Mouse (Mus musculus) limb, embryonic 12.5 days (tissue): ENCODE data around the gene Olfr676. TPM values are rescaled to one million over a fixed set of nuclear protein-coding genes. Genes with fewer than 3 reads are reported as not detected.
"Not testable (repeated sequence)": the region's sequence is repeated elsewhere in the genome, so short reads cannot be mapped to it uniquely, and the experiment has no call there.

Experiments used
- ATAC-seq: fragments of 200-750 bp; cut with Nextera tagmentation; 2 replicates; pipeline ENCODE4 v1.8.0; 2017; ENCODE audit warnings: low read depth, moderate TSS enrichment; ENCODE audit not compliant: insufficient number of reproducible peaks, insufficient read depth, low FRiP score, low TSS enrichment
- H3K27ac ChIP-seq: fragments of 300-500 bp; sonication (generic); 2 replicates; pipeline ENCODE4 v1.5.1; 2016; ENCODE audit warnings: mild to moderate bottlenecking, moderate library complexity
- H3K27me3 ChIP-seq: fragments of 300-500 bp; sonication (generic); 2 replicates; pipeline ENCODE4 v1.6.1; 2016; ENCODE audit warnings: mild to moderate bottlenecking, moderate library complexity
- H3K36me3 ChIP-seq: fragments of 300-500 bp; sonication (generic); 2 replicates; pipeline ENCODE4 v1.6.1; 2016; ENCODE audit warnings: mild to moderate bottlenecking, moderate library complexity
- H3K4me1 ChIP-seq: fragments of 300-500 bp; sonication (generic); replicated peaks from 2 replicates; pipeline ENCODE4 v1.6.1; 2016
- H3K4me2 ChIP-seq: fragments of 300-500 bp; sonication (generic); 2 replicates; pipeline ENCODE4 v1.6.1; 2016; ENCODE audit warnings: mild to moderate bottlenecking, moderate library complexity
- H3K4me3 ChIP-seq: fragments of 300-500 bp; sonication (generic); replicated peaks from 2 replicates; pipeline ENCODE4 v1.5.1; 2016; ENCODE audit warnings: mild to moderate bottlenecking
- H3K9ac ChIP-seq: fragments of 300-500 bp; sonication (generic); replicated peaks from 2 replicates; pipeline ENCODE4 v1.6.1; 2016; ENCODE audit warnings: mild to moderate bottlenecking, moderate library complexity
- H3K9me3 ChIP-seq: fragments of 300-500 bp; sonication (generic); 2 replicates; pipeline ENCODE4 v1.6.1; 2016; ENCODE audit warnings: mild to moderate bottlenecking, moderate library complexity
- WGBS: fragments of 180-500 bp; shearing (Covaris S2); methylation state at CpG from one replicate; pipeline ENCODE4 v1.1.7; 2016; 5-methylcytosine and 5-hydroxymethylcytosine counted together
- polyA plus RNA-seq: library from polyadenylated mRNA; unstranded; fragments of >200 nt; fragmentation: Nextera tagmentation; extraction: Ambion mirVana; gene quantifications from 2 replicates; pipeline ENCODE4 v1.2.1, GENCODE M21; 2016

The Olfr676 gene
- polyA plus RNA-seq, result not detected in 2 replicates

- H3K9me3 ChIP-seq, result no peaks in the 10 kb centered on the region
- no peaks in the 10 kb centered on the region for H3K27me3 ChIP-seq
- H3K9ac ChIP-seq, result no peak within 1 kb of the TSS
- H3K4me1 ChIP-seq, result no peaks in the 10 kb centered on the region
- H3K27ac ChIP-seq, result no peak within 1 kb of the TSS
- no peak within 1 kb of the TSS for H3K4me2 ChIP-seq
- ATAC-seq, result no peak
- no peak within 1 kb of the TSS for H3K4me3 ChIP-seq
- H3K36me3 ChIP-seq, result no peaks in the 10 kb centered on the region
Measured at GRCm38 (mm10) chr7:105032398-105032797, at the start of gene Olfr676. Gene Olfr676 (plus strand): TSS chr7:105032698.

GRCm38 (mm10) chr7:105001929-105002328, 30.6 kb upstream of the Olfr676 start, which contains the start of gene Olfr672:
Gene Olfr672 (minus strand): TSS chr7:105002029.
- H3K9me3 ChIP-seq, result no peaks in the 10 kb centered on the region
- no peak within 1 kb of the TSS for H3K9ac ChIP-seq
- no peaks in the 10 kb centered on the region for H3K36me3 ChIP-seq
- H3K4me1 ChIP-seq, result no peaks in the 10 kb centered on the region
- no peak within 1 kb of the TSS for H3K4me3 ChIP-seq
- no peaks in the 10 kb centered on the region for H3K27me3 ChIP-seq
- ATAC-seq, result no peak
- H3K4me2 ChIP-seq, result no peak within 1 kb of the TSS
- no peak within 1 kb of the TSS for H3K27ac ChIP-seq

DNA sequence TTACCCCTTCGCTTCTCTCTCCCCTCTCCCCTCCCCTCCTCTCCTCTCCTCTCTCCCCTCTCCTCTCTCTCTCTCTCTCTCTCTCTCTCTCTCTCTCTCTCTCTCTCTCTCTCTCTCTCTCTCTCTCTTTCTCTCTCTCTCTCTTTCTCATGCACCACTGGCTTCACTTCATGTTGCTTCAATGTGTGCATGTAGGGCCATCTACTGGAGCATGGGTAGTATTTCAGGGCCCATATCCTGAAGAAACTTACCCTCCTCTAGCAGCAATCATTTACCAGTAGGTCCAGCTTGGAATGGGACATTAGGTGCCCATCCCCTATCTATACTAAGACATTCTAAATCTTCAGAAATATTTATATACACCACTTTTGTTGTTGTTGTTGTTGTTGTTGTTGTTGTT, 10.0 kb upstream of the Olfr676 start:
- H3K4me2 ChIP-seq, result no peak overlapping the region
- WGBS, result 50% methylated on average over 1 of the region's 1 CpGs
- no peaks in the 10 kb centered on the region for H3K9me3 ChIP-seq
- H3K27ac ChIP-seq, result no peak overlapping the region
- no peak overlapping the region for H3K9ac ChIP-seq
- H3K27me3 ChIP-seq, result no peaks in the 10 kb centered on the region
- no peak for ATAC-seq
- H3K4me3 ChIP-seq, result no peak overlapping the region
- H3K36me3 ChIP-seq, result no peaks in the 10 kb centered on the region
- no peaks in the 10 kb centered on the region for H3K4me1 ChIP-seq

DNA sequence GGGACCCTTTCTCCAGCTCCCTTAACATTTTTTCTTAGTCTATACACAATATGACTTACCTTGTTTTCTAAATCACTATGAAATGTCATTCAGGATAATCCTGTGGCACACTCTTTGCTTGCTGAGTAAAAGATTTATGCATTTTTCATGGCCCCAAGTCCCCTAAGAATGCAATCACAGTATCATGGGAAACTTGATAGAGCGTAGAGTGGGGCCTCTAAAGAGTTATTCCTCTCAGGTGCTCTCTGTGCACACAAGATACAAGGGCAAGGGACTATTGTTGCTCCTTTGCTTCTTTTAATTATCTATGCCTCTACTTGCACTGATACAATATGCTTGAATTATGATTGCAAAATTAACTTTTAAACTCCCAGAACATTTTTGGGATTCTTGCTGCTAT, 4.1 kb upstream of the Olfr676 start, which contains the start of gene Olfr675:
Gene Olfr675 (minus strand): TSS at position 101 of the 400 bp plus-strand sequence.
- no peaks in the 10 kb centered on the region for H3K36me3 ChIP-seq
- no peak within 1 kb of the TSS for H3K9ac ChIP-seq
- H3K9me3 ChIP-seq, result no peaks in the 10 kb centered on the region
- H3K4me2 ChIP-seq, result no peak within 1 kb of the TSS
- no peaks in the 10 kb centered on the region for H3K27me3 ChIP-seq
- WGBS, result 79% methylated on average over 1 of the region's 1 CpGs
- H3K27ac ChIP-seq, result no peak within 1 kb of the TSS
- H3K4me3 ChIP-seq, result no peak within 1 kb of the TSS
- no peak for ATAC-seq
- H3K4me1 ChIP-seq, result no peaks in the 10 kb centered on the region

GRCm38 (mm10) chr7:105033836-105034235, 1.3 kb downstream of the Olfr676 start:
- not testable (repeated sequence) for H3K9ac ChIP-seq, H3K27ac ChIP-seq, H3K4me1 ChIP-seq, ATAC-seq, H3K4me2 ChIP-seq, H3K36me3 ChIP-seq, H3K27me3 ChIP-seq, H3K4me3 ChIP-seq, H3K9me3 ChIP-seq
- 57% methylated on average over 5 of the region's 5 CpGs for WGBS

DNA sequence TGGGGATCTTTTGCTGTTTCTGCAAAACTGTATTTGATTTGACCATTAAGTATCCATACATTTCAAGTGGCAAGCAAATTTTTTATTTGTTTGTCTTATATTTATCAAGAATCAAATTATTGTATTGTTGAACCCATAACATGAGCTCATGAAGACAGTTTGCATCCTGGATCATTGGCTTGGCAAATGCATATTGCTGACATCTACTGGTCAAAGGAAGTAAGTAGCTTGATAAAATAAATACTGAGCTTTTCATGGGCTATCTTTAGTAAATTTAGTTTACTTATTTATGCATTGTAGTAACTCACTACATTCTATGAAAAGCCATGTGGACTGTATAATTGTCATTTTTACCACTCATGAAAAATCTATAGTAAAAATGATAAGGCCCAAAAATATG, 26.5 kb downstream of the Olfr676 start:
- ATAC-seq, result no peak
- Histone ChIP-seq H3K36me3 (no peaks in the 10 kb centered on the region), H3K27ac (no peak overlapping the region), H3K4me3 (no peak overlapping the region), H3K4me2 (no peak overlapping the region), H3K9ac (no peak overlapping the region), H3K27me3 (no peaks in the 10 kb centered on the region), H3K9me3 (no peaks in the 10 kb centered on the region), H3K4me1 (no peaks in the 10 kb centered on the region)

GRCm38 (mm10) chr7:105064175-105064574, 31.7 kb downstream of the Olfr676 start, which contains the start of gene Olfr678:
Gene Olfr678 (plus strand): TSS chr7:105064475.
- no peaks in the 10 kb centered on the region for H3K36me3 ChIP-seq
- no peak for ATAC-seq
- no peaks in the 10 kb centered on the region for H3K4me1 ChIP-seq
- H3K4me3 ChIP-seq, result no peak within 1 kb of the TSS
- H3K27me3 ChIP-seq, result no peaks in the 10 kb centered on the region
- no peak within 1 kb of the TSS for H3K4me2 ChIP-seq
- no peaks in the 10 kb centered on the region for H3K9me3 ChIP-seq
- H3K27ac ChIP-seq, result no peak within 1 kb of the TSS
- 89% methylated on average over 1 of the region's 1 CpGs for WGBS
- H3K9ac ChIP-seq, result no peak within 1 kb of the TSS

- H3K4me3 ChIP-seq, result no peak within 1 kb of the TSS
- 68% methylated on average over 1 of the region's 1 CpGs for WGBS
- H3K4me1 ChIP-seq, result no peaks in the 10 kb centered on the region
Measured at GRCm38 (mm10) chr7:105080905-105081304, 48.4 kb downstream of the Olfr676 start, which contains the start of gene Olfr679. Gene Olfr679 (plus strand): TSS chr7:105081205.

More at GRCm38 (mm10) chr7:105080905-105081304, 48.4 kb downstream of the Olfr676 start, which contains the start of gene Olfr679:
- Histone ChIP-seq H3K27me3 (no peaks in the 10 kb centered on the region), H3K36me3 (no peaks in the 10 kb centered on the region), H3K27ac (no peak within 1 kb of the TSS), H3K9me3 (no peaks in the 10 kb centered on the region), H3K4me2 (no peak within 1 kb of the TSS), H3K9ac (no peak within 1 kb of the TSS)
- no peak for ATAC-seq

Other genes starting within 250 kb of the Olfr676 start
- not detected in 2 replicates for gene Usp17lb, start 190.1 kb upstream of the Olfr676 start, polyA plus RNA-seq
- not detected in 2 replicates for gene Usp17la, start 175.7 kb upstream of the Olfr676 start, polyA plus RNA-seq
- gene Olfr665, start 154.7 kb upstream of the Olfr676 start, polyA plus RNA-seq, result not detected in 2 replicates
- not detected in 2 replicates for gene Olfr666, start 136.7 kb upstream of the Olfr676 start, polyA plus RNA-seq
- not detected in 2 replicates for gene Olfr667, start 111.2 kb upstream of the Olfr676 start, polyA plus RNA-seq
- not detected in 2 replicates for gene Olfr668, start 104.6 kb upstream of the Olfr676 start, polyA plus RNA-seq
- gene Olfr669, start 98.5 kb upstream of the Olfr676 start, polyA plus RNA-seq, result not detected in 2 replicates
- not detected in 2 replicates for gene Olfr670, start 70.1 kb upstream of the Olfr676 start, polyA plus RNA-seq
- gene Olfr671, start 53.6 kb upstream of the Olfr676 start, polyA plus RNA-seq, result not detected in 2 replicates
- not detected in 2 replicates for gene Olfr672, start 30.7 kb upstream of the Olfr676 start, polyA plus RNA-seq
- not detected in 2 replicates for gene Olfr675, start 4.2 kb upstream of the Olfr676 start, polyA plus RNA-seq
- gene Olfr677, start 18.7 kb downstream of the Olfr676 start, polyA plus RNA-seq, result not detected in 2 replicates
- gene Olfr678, start 31.8 kb downstream of the Olfr676 start, polyA plus RNA-seq, result not detected in 2 replicates
- not detected in 2 replicates for gene Olfr679, start 48.5 kb downstream of the Olfr676 start, polyA plus RNA-seq
- gene Olfr680-ps1, start 60.1 kb downstream of the Olfr676 start, polyA plus RNA-seq, result not detected in 2 replicates
- not detected in 2 replicates for gene Olfr681, start 84.1 kb downstream of the Olfr676 start, polyA plus RNA-seq
- gene Olfr683, start 114.3 kb downstream of the Olfr676 start, polyA plus RNA-seq, result not detected in 2 replicates
- gene Olfr684, start 131.0 kb downstream of the Olfr676 start, polyA plus RNA-seq, result not detected in 2 replicates
- not detected in 2 replicates for gene Olfr685, start 153.3 kb downstream of the Olfr676 start, polyA plus RNA-seq
- not detected in 2 replicates for gene Olfr686, start 174.8 kb downstream of the Olfr676 start, polyA plus RNA-seq